Mouse (Mus musculus) large intestine, adult 2 months (tissue): ENCODE measurements around the gene Fam24a. TPM values are rescaled to one million over a fixed set of nuclear protein-coding genes. Genes with fewer than 3 reads are reported as not detected.

Experiments
- DNase-seq: peaks from one replicate; pipeline ENCODE4 v3.0.0-alpha.2; 2012; ENCODE audit warnings: low read depth, low spot score
- WGBS: fragments of 180-500 bp; shearing (Covaris S2); methylation state at CpG from one replicate; pipeline ENCODE4 v1.1.7; 2018; 5-methylcytosine and 5-hydroxymethylcytosine counted together
- polyA plus RNA-seq: library from polyadenylated mRNA; depleted of rRNA; stranded (reverse); fragments of >200 nt; gene quantifications from 2 replicates; pipeline ENCODE4 v1.2.3, GENCODE M21; 2012; rRNA removed

Gene Fam24a
- polyA plus RNA-seq, 1 experiment, result not detected

DNA sequence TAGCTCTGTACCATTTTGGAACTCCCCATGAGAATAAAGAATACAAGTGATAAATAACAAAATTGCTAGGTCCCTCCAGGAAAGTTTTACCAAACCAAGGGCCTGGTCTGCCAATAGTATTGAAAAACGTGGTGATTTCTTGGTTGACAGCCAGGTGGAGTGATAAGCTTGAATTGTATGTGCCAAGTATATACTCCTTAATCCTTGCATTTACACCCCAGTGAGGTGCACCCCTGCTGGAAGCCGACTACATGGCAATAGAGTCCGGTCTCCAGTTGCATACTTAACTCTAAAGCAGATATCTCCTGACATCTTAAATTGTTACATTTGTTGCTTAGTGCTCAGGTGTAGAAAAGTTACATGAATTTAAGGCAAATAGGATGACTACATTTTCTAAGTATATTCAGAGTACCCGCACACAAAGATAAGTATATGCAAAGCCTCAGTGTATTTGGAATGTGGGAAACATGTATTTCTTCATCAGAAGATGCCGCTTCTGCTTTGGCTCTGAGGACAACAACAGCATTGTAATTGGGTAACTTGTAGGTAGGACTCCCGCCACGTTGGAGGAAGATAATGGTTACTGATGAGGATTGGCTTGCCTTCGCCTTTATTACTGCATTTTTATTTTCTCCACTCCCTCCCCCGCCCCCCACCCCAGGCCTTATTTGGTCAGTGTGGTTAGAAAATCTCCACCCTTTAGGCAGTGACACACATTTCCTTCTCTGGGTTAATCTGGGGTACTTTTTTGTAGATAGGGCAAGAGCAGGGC, 38.4 kb downstream of the Fam24a start:
- no peak for DNase-seq
- 55% methylated on average over 9 of the region's 9 CpGs for WGBS

Other genes with a start within 250 kb of the Fam24a start
- gene 4933402N03Rik, start 187.6 kb upstream of the Fam24a start, polyA plus RNA-seq, result not detected in 2 replicates
- not detected in 2 replicates for gene 5430419D17Rik, start 159.5 kb upstream of the Fam24a start, polyA plus RNA-seq
- 0.10 and 0.56 TPM in 2 replicates for gene Cuzd1, start 11.6 kb upstream of the Fam24a start, polyA plus RNA-seq
- gene Fam24b, start 4.3 kb upstream of the Fam24a start, polyA plus RNA-seq, result not detected in 2 replicates
- 2.7 and 3.9 TPM in 2 replicates for gene 2310057M21Rik, start 28.9 kb downstream of the Fam24a start, polyA plus RNA-seq
- 26.3 and 27.7 TPM in 2 replicates for gene Pstk, start 37.3 kb downstream of the Fam24a start, polyA plus RNA-seq
- 4.7 and 10.6 TPM in 2 replicates for gene Ikzf5, start 76.7 kb downstream of the Fam24a start, polyA plus RNA-seq
- gene Acadsb, start 76.7 kb downstream of the Fam24a start, polyA plus RNA-seq, result 3.2 and 3.6 TPM in 2 replicates
- 0.64 and 0.93 TPM in 2 replicates for gene Hmx3, start 209.0 kb downstream of the Fam24a start, polyA plus RNA-seq
- gene Hmx2, start 214.9 kb downstream of the Fam24a start, polyA plus RNA-seq, result 0.38 and 0.67 TPM in 2 replicates
- gene Bub3, start 226.4 kb downstream of the Fam24a start, polyA plus RNA-seq, result 71.8 and 75.6 TPM in 2 replicates